Mouse (Mus musculus) adrenal gland, postnatal 14 days (tissue): Measurements from ENCODE around the gene Cxcl3. TPM values are rescaled to one million over a fixed set of nuclear protein-coding genes. Genes with fewer than 3 reads are reported as not detected.

ENCODE experiments used
- DNase-seq: peaks from one replicate; pipeline ENCODE4 v3.0.0; 2021; ENCODE audit warnings: mixed read lengths
- long read RNA-seq, 2 experiments: library from polyadenylated mRNA; stranded (forward); transcript quantifications; one replicate each; pipeline ENCODE4 v2.0.0; 2021
- total RNA-seq: library from RNA; stranded (reverse); gene quantifications from 2 replicates; pipeline ENCODE4 v1.2.3, GENCODE M21; 2021

The Cxcl3 gene
- total RNA-seq = not detected in 2 replicates
- long read RNA-seq, experiment 1 = 0 reads
- long read RNA-seq, experiment 2 = 0 reads

DNA sequence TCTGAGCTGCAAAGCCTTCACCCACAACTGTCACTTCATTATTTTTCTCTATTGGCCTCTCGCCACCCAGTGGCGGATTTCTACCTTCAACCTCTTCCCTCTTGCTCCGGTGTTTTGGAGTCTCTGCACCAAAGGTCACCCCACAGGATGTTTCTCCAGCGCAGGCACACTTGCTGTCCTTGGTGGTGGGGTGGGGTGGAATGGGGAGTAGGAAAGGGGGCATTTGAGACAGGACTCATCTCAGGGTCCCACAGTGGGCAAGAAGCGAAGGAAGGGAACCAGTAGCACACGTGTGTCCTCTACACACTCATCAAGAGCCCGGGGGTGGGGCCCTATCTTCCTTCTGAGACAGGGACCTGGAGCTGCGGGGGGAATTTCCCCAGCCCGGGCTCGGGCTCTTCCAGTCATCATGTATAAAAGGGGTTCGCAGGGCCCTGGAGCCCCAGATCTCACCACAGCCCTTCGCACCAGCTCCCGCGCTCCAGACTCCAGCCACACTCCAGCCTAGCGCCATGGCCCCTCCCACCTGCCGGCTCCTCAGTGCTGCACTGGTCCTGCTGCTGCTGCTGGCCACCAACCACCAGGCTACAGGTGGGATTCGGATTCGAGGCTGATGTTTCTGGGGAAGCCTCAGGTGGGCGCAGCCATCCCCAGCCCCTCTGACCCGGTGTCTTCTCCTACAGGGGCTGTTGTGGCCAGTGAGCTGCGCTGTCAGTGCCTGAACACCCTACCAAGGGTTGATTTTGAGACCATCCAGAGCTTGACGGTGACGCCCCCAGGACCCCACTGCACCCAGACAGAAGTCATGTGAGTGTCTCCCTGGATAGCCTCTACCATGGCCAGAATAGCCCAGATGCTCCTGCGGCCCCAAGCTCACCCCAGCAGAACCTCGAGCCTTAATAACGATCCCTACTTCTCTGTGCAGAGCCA, at the start of gene Cxcl3:
Gene Cxcl3 (plus strand): TSS at position 445 of the 930 bp plus-strand sequence.
- peak; percentile 23 for DNase-seq

DNA sequence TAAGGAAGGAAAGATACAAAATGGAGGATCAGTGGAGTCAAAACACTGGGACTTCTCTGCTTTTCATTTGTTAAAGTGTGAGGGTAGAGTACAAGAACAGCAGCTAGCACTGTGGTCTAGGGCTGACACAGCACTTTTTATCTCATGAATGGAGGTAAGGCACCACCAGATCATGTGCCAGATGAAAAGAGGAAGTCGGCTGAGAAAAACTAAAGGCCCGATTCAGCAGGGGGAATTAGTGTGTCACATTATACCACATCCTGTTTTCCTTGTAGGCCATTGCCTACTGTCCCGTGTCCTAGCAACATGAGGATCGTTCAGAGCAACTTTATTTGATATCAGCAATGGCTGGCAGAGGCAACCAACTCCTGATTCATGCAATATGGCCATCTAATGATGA, 43.9 kb upstream of the Cxcl3 start:
- DNase-seq = no peak

DNA sequence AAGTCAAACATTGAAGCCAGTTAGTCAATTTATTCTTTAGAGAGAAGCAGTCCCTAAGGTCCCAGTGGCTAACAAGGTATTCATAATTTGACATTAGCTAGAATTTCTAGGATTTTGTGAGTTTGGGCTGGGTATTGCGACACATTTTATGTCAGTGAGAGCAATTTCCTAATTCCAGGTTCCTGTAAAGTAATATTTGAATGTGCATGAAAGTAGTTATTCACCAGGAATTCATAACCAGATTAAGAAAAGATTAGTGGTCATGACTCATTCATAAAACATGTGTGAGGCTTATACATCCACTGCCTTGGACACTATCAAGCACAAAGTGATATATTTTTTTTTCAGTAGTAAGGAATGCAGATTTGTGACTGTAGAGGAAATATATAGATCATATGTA, 32.0 kb upstream of the Cxcl3 start:
- DNase-seq = no peak

- no peak for DNase-seq
Observed at GRCm38 (mm10) chr5:90758020-90758605, 27.8 kb upstream of the Cxcl3 start.

- no peak for DNase-seq
Observed at GRCm38 (mm10) chr5:90759077-90760065, 26.5 kb upstream of the Cxcl3 start, which contains the start of gene Cxcl5. Cxcl5 (plus strand) TSS chr5:90759360.

DNA sequence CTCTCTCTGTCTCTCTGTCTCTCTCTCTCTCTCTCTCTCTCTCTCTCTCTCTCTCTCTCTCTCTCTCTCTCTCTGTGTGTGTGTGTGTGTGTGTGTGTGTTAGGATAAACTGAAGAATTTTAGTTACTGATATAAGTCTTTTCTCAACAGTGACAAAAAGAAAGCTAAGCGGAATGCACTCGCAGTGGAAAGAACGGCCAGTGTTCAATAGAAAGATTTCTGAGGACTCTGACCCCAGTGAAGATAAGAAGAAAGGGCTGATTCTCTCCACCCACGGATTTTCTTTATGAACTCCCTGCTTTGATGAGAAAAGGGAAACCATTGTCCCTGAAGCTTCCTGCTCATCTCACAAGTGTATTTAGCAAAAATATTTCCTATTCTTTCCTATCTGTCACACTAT, 25.6 kb upstream of the Cxcl3 start:
- DNase-seq = no peak

GRCm38 (mm10) chr5:90760844-90761243, 25.1 kb upstream of the Cxcl3 start:
- no peak for DNase-seq

DNA sequence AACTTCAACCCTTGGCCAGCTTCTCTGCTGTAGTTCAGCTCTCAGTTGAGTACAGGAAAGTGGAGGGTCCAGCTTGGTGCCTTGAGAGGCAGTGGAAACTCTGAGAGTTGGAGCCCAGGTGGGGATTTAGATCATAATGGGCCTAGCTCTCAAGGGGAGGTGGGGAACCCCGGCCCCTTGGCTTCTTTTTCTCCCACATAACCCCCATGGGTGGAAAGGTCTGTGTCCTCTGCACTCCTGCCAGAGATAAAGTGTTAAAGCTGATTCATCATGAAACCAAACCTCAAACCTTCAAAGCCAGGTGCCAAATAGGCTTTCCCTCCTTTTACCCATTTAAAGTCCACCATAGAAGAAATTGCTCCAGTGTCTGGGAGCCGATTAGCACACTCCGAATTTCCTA, 24.1 kb upstream of the Cxcl3 start:
- DNase-seq = no peak

DNA sequence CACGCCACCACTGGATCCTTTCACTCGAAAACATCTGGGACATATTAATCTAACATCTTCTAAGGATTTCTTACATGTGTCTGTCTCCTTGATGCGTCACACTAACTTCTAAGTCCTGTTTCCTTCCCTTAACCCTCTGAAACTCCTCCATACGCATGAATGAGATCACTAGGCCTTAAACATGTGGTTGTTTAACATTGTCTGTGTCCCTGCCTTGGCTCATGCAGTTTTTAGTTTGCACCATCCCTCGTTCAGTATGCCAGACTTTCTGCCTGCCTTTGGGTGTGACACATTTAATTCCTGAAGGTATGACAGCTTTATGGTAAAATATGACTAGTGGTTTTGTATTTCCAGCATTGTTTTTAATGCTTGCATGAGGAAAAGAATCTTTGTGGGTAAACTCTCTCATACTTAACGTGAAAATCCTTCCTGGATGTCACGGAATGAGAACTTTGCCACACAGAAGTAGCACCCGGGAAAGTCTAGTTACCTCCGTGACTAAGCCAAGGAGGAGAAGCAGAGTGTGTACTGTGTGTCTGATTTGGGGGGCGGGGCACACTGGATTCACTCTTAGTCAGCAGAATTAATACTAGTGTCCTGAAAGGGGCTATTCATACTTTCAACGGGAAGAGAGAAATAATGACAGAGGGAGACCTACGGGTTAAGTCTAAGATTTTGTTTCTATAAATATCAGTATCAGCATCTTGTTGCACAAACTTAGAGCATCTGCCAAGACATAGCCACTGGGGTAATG, 21.8 kb upstream of the Cxcl3 start:
- DNase-seq = no peak

GRCm38 (mm10) chr5:90765821-90766606, 19.9 kb upstream of the Cxcl3 start:
- DNase-seq = no peak

- no peak for DNase-seq
Observed at GRCm38 (mm10) chr5:90768218-90768617, 17.7 kb upstream of the Cxcl3 start, which contains the start of gene Ppbp. Ppbp (plus strand) TSS chr5:90768518.

- no peak for DNase-seq
Observed at GRCm38 (mm10) chr5:90771369-90771768, 14.5 kb upstream of the Cxcl3 start.

DNA sequence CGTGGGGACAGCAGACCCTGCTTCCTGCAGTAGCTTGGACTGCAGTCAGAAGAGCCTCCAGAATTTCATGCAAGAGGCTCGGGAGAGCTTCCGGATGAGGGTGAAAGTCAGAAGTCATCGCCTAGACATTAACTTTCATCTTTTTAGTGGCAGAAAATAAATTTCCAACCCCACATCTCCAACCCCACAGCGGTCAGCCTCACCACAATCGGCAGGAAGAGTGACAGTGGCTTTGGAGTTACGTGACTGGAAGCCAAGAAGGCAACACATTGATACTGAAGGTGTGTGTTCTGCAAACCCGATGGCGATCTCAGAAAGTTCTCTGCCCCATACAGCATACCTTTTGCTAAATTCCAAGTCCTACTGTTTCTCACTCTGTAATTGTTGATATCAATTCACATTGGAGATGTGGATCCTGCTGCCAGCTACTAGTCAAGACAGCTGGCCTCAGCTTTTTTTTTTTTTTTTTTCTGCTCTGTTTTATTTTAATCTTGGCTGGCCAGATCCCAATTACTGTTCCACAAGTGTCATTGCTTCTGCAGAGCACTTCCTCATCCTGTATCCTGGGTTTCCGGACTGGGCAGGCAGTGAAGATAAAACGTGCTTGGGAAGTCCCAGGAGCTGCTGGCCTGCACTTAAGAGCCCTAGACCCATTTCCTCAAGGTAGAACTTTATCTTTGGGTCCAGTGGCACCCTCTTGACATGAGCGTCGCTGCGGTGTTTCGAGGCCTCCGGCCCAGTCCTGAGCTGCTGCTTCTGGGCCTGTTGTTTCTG, 13.8 kb upstream of the Cxcl3 start, which contains the start of gene Pf4:
Gene Pf4 (plus strand): TSS at position 556 of the 774 bp plus-strand sequence.
- DNase-seq = peak; percentile 38

- no peak for DNase-seq
Observed at GRCm38 (mm10) chr5:90775562-90775961, 10.3 kb upstream of the Cxcl3 start.

- DNase-seq = no peak
Observed at GRCm38 (mm10) chr5:90777621-90778020, 8.3 kb upstream of the Cxcl3 start.

DNA sequence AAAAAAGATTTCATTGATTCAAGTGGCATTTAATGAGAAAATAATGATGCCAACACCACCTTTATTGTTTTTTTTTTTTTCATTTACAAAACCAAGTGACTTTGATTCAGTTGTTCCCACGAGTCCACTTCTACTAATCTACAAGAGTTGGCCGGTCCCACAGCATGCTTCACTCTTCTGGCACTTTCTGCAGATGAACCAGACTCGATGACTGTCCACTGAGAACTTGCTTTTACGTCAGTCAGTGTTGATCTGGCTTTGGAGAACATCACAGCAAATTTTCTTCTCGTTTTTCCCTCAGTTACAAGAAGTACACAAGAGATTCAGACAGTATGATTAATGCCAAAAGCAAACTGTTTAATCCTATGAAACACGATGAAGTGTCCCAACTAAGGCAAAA, 7.0 kb upstream of the Cxcl3 start:
- DNase-seq = no peak

- DNase-seq = no peak
Observed at GRCm38 (mm10) chr5:90783697-90784096, 2.2 kb upstream of the Cxcl3 start.

GRCm38 (mm10) chr5:90788114-90788513, 2.2 kb downstream of the Cxcl3 start:
- DNase-seq = no peak

GRCm38 (mm10) chr5:90789306-90790073, 3.6 kb downstream of the Cxcl3 start:
- peak; percentile 59 for DNase-seq
